Mouse (Mus musculus): ENCODE data around the gene Dcp1b.

DNA sequence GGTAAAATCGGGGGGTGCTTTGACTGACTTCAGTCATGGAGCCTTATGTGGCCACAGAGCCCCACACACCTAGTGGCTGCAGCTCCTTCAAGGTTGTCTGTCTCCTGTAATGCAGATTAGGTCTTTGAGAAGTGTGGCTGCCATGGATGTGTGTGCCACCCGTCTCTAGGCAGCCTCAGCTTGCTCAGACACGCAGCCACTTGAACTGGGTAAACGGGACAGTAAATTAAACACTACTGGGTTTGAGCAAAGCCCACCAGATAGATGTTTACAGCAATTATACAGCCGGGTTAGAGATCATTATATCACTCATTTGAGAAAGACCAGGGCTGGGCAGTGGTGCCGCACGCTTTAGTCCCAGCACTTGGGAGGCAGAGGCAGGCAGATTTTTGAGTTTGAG, 19.5 kb downstream of the Dcp1b start:
- TF ChIP-seq POLR2A (IDR thresholded peaks at IDR 0.05; ENCODE audit: control insufficient read depth, extremely low read depth, insufficient read depth, low read length, poor library complexity) (no peak), CTCF (IDR thresholded peaks at IDR 0.05; ENCODE audit: borderline replicate concordance, control insufficient read depth, extremely low read depth, insufficient read depth, low read length, poor library complexity) (no peak)
